In genomic region chr1:188980050-188980449, GRCm38 (mm10) we compare ENCODE assay signal across 8 mouse cellular contexts. TPM values are rescaled to one million over a fixed set of nuclear protein-coding genes. Genes with fewer than 3 reads are reported as not detected.
DNase-seq lines count a peak whose midpoint lies in the region; ATAC-seq and TF ChIP-seq lines count a peak whose summit lies in the region.

No protein-coding gene starts in this region.

- H3K9me3 ChIP-seq in embryonic facial prominence, embryonic 11.5 days (replicated peaks; ENCODE audit: control insufficient read depth, low read length) = no peaks in the 10 kb centered on the region
- H3K9me3 ChIP-seq in hindbrain, embryonic 14.5 days (ENCODE audit: control insufficient read depth, low read length) = no peaks in the 10 kb centered on the region

- no peak overlapping the region for H3K27ac ChIP-seq in bone marrow, adult 2 months (ENCODE audit: control insufficient read depth, insufficient read depth, low read depth, low read length, poor library complexity)
- H3K27ac ChIP-seq in embryonic facial prominence, embryonic 11.5 days (replicated peaks; ENCODE audit: low read depth, low read length) = no peak overlapping the region
- H3K27ac ChIP-seq in hindbrain, embryonic 14.5 days = no peak overlapping the region

- peak; percentile 70 for TF ChIP-seq CTCF in bone marrow, adult 2 months (IDR thresholded peaks at IDR 0.05; ENCODE audit: control insufficient read depth, insufficient read depth, low read length)

- peaks cover 7% of the 10 kb centered on the region for H3K36me3 ChIP-seq in embryonic facial prominence, embryonic 11.5 days (replicated peaks; ENCODE audit: control insufficient read depth, insufficient read depth, low read depth, low read length)
- H3K36me3 ChIP-seq in hindbrain, embryonic 14.5 days (replicated peaks; ENCODE audit: control insufficient read depth, insufficient read depth) = peaks cover 88% of the 10 kb centered on the region

- H3K4me2 ChIP-seq in embryonic facial prominence, embryonic 11.5 days (ENCODE audit: low read depth, low read length) = no peak overlapping the region
- no peak overlapping the region for H3K4me2 ChIP-seq in hindbrain, embryonic 14.5 days (replicated peaks)

- no peaks in the 10 kb centered on the region for H3K27me3 ChIP-seq in embryonic facial prominence, embryonic 11.5 days (ENCODE audit: control insufficient read depth, insufficient read depth, low read length)
- H3K27me3 ChIP-seq in hindbrain, embryonic 14.5 days (ENCODE audit: control insufficient read depth, insufficient read depth, low read length) = no peaks in the 10 kb centered on the region

- H3K4me1 ChIP-seq in bone marrow, adult 2 months (ENCODE audit: control insufficient read depth, insufficient read depth, low read length) = no peaks in the 10 kb centered on the region
- H3K4me1 ChIP-seq in embryonic facial prominence, embryonic 11.5 days (ENCODE audit: control insufficient read depth, insufficient read depth, low read length) = no peaks in the 10 kb centered on the region
- H3K4me1 ChIP-seq in hindbrain, embryonic 14.5 days (replicated peaks; ENCODE audit: control insufficient read depth, insufficient read depth, low read length) = no peaks in the 10 kb centered on the region

- TF ChIP-seq POLR2A in bone marrow, adult 2 months (IDR thresholded peaks at IDR 0.05; ENCODE audit: borderline replicate concordance, control insufficient read depth, low read depth, low read length) = no peak

- H3K4me3 ChIP-seq in bone marrow, adult 2 months (replicated peaks; ENCODE audit: control insufficient read depth, low read depth, low read length) = no peak overlapping the region
- no peak overlapping the region for H3K4me3 ChIP-seq in embryonic facial prominence, embryonic 11.5 days (ENCODE audit: low read depth, low read length)
- no peak overlapping the region for H3K4me3 ChIP-seq in hindbrain, embryonic 14.5 days (replicated peaks; ENCODE audit: low read length)

- ATAC-seq in embryonic facial prominence, embryonic 11.5 days (replicated peaks; ENCODE audit: insufficient number of reproducible peaks, low FRiP score, low TSS enrichment, low read depth) = no peak
- ATAC-seq in hindbrain, embryonic 14.5 days (ENCODE audit: low FRiP score) = no peak
- peak; percentile 98 for ATAC-seq in megakaryocyte progenitor cell, adult 5-6 weeks (replicated peaks; ENCODE audit: poor library complexity)

- DNase-seq in urinary bladder, postnatal 36 days (ENCODE audit: low spot score in 2 of 2) = peak; percentile 11 to 36
- no peak for DNase-seq in urinary bladder, postnatal 4 days (ENCODE audit: low spot score in 2 of 2)
- peak; percentile 74 for DNase-seq in embryonic facial prominence, embryonic 11.5 days (ENCODE audit: low spot score)
- DNase-seq in hindbrain, embryonic 14.5 days (ENCODE audit: low spot score) = peak; percentile 65
- peak; percentile 60 to 63 for DNase-seq in left cerebral cortex, adult 18-20 months (ENCODE audit: low spot score in 2 of 2)
- DNase-seq in thymus, postnatal 0 days (ENCODE audit: low spot score) = peak; percentile 59

- 47% methylated on average over 3 of the region's 3 CpGs for WGBS in bone marrow, adult 2 months
- 20% methylated on average over 3 of the region's 3 CpGs for WGBS in embryonic facial prominence, embryonic 11.5 days
- 32% methylated on average over 3 of the region's 3 CpGs for WGBS in hindbrain, embryonic 14.5 days

- H3K9ac ChIP-seq in embryonic facial prominence, embryonic 11.5 days (replicated peaks; ENCODE audit: low read length) = no peak overlapping the region
- no peak overlapping the region for H3K9ac ChIP-seq in hindbrain, embryonic 14.5 days

RNA-seq across cellular contexts. Expression of gene Kctd3, which starts 27.6 kb away (rescaled TPM):
- 14.1 and 17.1 TPM in 2 replicates for polyA plus RNA-seq in bone marrow, adult 2 months (2011; ENCODE audit: insufficient read depth, insufficient read length, low replicate concordance, missing spikeins)
- polyA plus RNA-seq in embryonic facial prominence, embryonic 11.5 days (2014; fragmentation: Nextera tagmentation; extraction: Ambion mirVana) = 35.5 and 36.9 TPM in 2 replicates
- 54.1 and 56.2 TPM in 2 replicates for polyA plus RNA-seq in hindbrain, embryonic 14.5 days (2014; fragmentation: Nextera tagmentation; extraction: Ambion mirVana)
- total RNA-seq in left cerebral cortex, adult 18-20 months (2021) = 10 to 100 TPM; 75.5 to 79.8 TPM
- total RNA-seq in megakaryocyte progenitor cell, adult 5-6 weeks (2015) = 9.7 and 11.1 TPM in 2 replicates
- total RNA-seq in megakaryocyte progenitor cell, adult 5-6 weeks (2017) = 13.6 and 17.8 TPM in 2 replicates
- 11.2 and 13.6 TPM in 2 replicates for polyA plus RNA-seq in thymus, postnatal 0 days (2015; fragmentation: Nextera tagmentation; extraction: Ambion mirVana)

Comparison
In these comparisons a context has a peak if more than half of its experiments do, and no peak if none do; other contexts are left out.
1. DNase-seq: peak in urinary bladder, postnatal 36 days (2 of 2), embryonic facial prominence, embryonic 11.5 days (single experiment), hindbrain, embryonic 14.5 days (single experiment), left cerebral cortex, adult 18-20 months (2 of 2) and thymus, postnatal 0 days (single experiment); none in urinary bladder, postnatal 4 days (0 of 2).